Mouse (Mus musculus) E14TG2a.4 (cell line): ENCODE data around the gene Efna5.

Experiments
- H3K27me3 ChIP-seq: 2 replicates; pipeline ENCODE4 v1.6.1; 2014; ENCODE audit warnings: low read length, control low read depth; ENCODE audit not compliant: insufficient read depth
- H3K36me3 ChIP-seq: 2 replicates; pipeline ENCODE4 v1.6.1; 2014; ENCODE audit warnings: low read length, control low read depth; ENCODE audit not compliant: insufficient read depth
- H3K4me1 ChIP-seq: replicated peaks from 2 replicates; pipeline ENCODE4 v1.6.1; 2014; ENCODE audit warnings: low read depth, low read length, control low read depth
- H3K4me3 ChIP-seq: replicated peaks from 2 replicates; pipeline ENCODE4 v1.5.1; 2014; ENCODE audit warnings: mild to moderate bottlenecking, low read length
- H3K9me3 ChIP-seq: 2 replicates; pipeline ENCODE4 v1.6.1; 2014; ENCODE audit warnings: low read length, control low read depth
- CTCF ChIP-seq: conservative IDR thresholded peaks from 2 replicates; pipeline ENCODE4 v1.5.1; 2014; ENCODE audit warnings: low read length
- NANOG ChIP-seq: IDR thresholded peaks from 2 replicates; pipeline ENCODE4 v1.6.1; 2014; ENCODE audit warnings: borderline replicate concordance, low read length, mixed read lengths
- POU5F1 ChIP-seq: IDR thresholded peaks from 2 replicates; pipeline ENCODE4 v1.6.1; 2014; ENCODE audit warnings: low read length, borderline replicate concordance

Efna5 gene

GRCm38 (mm10) chr17:62741020-62741419 is 140.1 kb downstream of the Efna5 start:
- Histone ChIP-seq H3K9me3 (peaks cover 23% of the 10 kb centered on the region), H3K36me3 (no peaks in the 10 kb centered on the region), H3K4me1 (no peaks in the 10 kb centered on the region), H3K27me3 (no peaks in the 10 kb centered on the region), H3K4me3 (no peak overlapping the region)
- TF ChIP-seq NANOG (no peak), POU5F1 (no peak), CTCF (no peak)

GRCm38 (mm10) chr17:62739993-62740392 is 141.1 kb downstream of the Efna5 start:
- Histone ChIP-seq H3K27me3 (no peaks in the 10 kb centered on the region), H3K4me1 (no peaks in the 10 kb centered on the region), H3K4me3 (no peak overlapping the region), H3K9me3 (peaks cover 23% of the 10 kb centered on the region), H3K36me3 (no peaks in the 10 kb centered on the region)
- TF ChIP-seq POU5F1 (no peak), NANOG (no peak), CTCF (no peak)

- no peaks in the 10 kb centered on the region for H3K36me3 ChIP-seq
- TF ChIP-seq NANOG: no peak
- TF ChIP-seq POU5F1: no peak
- TF ChIP-seq CTCF: no peak
- no peaks in the 10 kb centered on the region for H3K4me1 ChIP-seq
- no peaks in the 10 kb centered on the region for H3K27me3 ChIP-seq
- peak overlapping the region; percentile 43; the same call in 1 of the 2 replicates for H3K4me3 ChIP-seq
- H3K9me3 ChIP-seq: peaks cover 23% of the 10 kb centered on the region
Measured at GRCm38 (mm10) chr17:62737404-62737803, 143.7 kb downstream of the Efna5 start.

- H3K27me3 ChIP-seq: no peaks in the 10 kb centered on the region
- H3K9me3 ChIP-seq: peaks cover 23% of the 10 kb centered on the region
- H3K4me1 ChIP-seq: no peaks in the 10 kb centered on the region
- H3K4me3 ChIP-seq: no peak overlapping the region
- TF ChIP-seq CTCF (no peak), NANOG (no peak), POU5F1 (no peak)
- no peaks in the 10 kb centered on the region for H3K36me3 ChIP-seq
Measured at GRCm38 (mm10) chr17:62735943-62736342, 145.2 kb downstream of the Efna5 start.

GRCm38 (mm10) chr17:62734901-62735300 is 146.2 kb downstream of the Efna5 start:
- no peaks in the 10 kb centered on the region for H3K36me3 ChIP-seq
- peaks cover 23% of the 10 kb centered on the region for H3K9me3 ChIP-seq
- H3K27me3 ChIP-seq: no peaks in the 10 kb centered on the region
- no peak overlapping the region for H3K4me3 ChIP-seq
- TF ChIP-seq POU5F1 (no peak), NANOG (no peak), CTCF (no peak)
- H3K4me1 ChIP-seq: no peaks in the 10 kb centered on the region

GRCm38 (mm10) chr17:62734067-62734466 is 147.1 kb downstream of the Efna5 start:
- H3K27me3 ChIP-seq: no peaks in the 10 kb centered on the region
- peaks cover 23% of the 10 kb centered on the region for H3K9me3 ChIP-seq
- no peak overlapping the region for H3K4me3 ChIP-seq
- no peaks in the 10 kb centered on the region for H3K4me1 ChIP-seq
- H3K36me3 ChIP-seq: no peaks in the 10 kb centered on the region
- TF ChIP-seq POU5F1 (no peak), CTCF (no peak), NANOG (no peak)

- Histone ChIP-seq H3K36me3 (no peaks in the 10 kb centered on the region), H3K27me3 (no peaks in the 10 kb centered on the region), H3K9me3 (no peaks in the 10 kb centered on the region), H3K4me3 (no peak overlapping the region), H3K4me1 (no peaks in the 10 kb centered on the region)
- TF ChIP-seq CTCF (no peak), POU5F1 (no peak), NANOG (no peak)
Measured at GRCm38 (mm10) chr17:62729754-62730470, 151.2 kb downstream of the Efna5 start.

- H3K36me3 ChIP-seq: no peaks in the 10 kb centered on the region
- H3K4me3 ChIP-seq: no peak overlapping the region
- H3K4me1 ChIP-seq: no peaks in the 10 kb centered on the region
- H3K9me3 ChIP-seq: no peaks in the 10 kb centered on the region
- TF ChIP-seq CTCF (no peak), POU5F1 (no peak), NANOG (no peak)
- H3K27me3 ChIP-seq: no peaks in the 10 kb centered on the region
Measured at GRCm38 (mm10) chr17:62728142-62728917, 152.8 kb downstream of the Efna5 start.

GRCm38 (mm10) chr17:62726102-62726501 is 155.0 kb downstream of the Efna5 start:
- Histone ChIP-seq H3K9me3 (no peaks in the 10 kb centered on the region), H3K4me1 (no peaks in the 10 kb centered on the region), H3K4me3 (no peak overlapping the region), H3K36me3 (no peaks in the 10 kb centered on the region), H3K27me3 (no peaks in the 10 kb centered on the region)
- TF ChIP-seq NANOG: no peak
- TF ChIP-seq POU5F1: no peak
- TF ChIP-seq CTCF: no peak
